Mouse (Mus musculus) intestine, embryonic 14.5 days (tissue): ENCODE measurements around the gene Myh7. TPM values are rescaled to one million over a fixed set of nuclear protein-coding genes. Genes with fewer than 3 reads are reported as not detected.
A peak's percentile ranks its signal among the peaks of the same experiment; 100 is the strongest.
"Not testable (repeated sequence)": the region's sequence is repeated elsewhere in the genome, so short reads cannot be mapped to it uniquely, and the experiment has no call there.

Experiments used
- ATAC-seq: fragments of 200-750 bp; cut with Nextera tagmentation; replicated peaks from 2 replicates; pipeline ENCODE4 v1.8.0; 2017; ENCODE audit warnings: low read depth, moderate number of reproducible peaks, moderate TSS enrichment, moderate library complexity; ENCODE audit not compliant: low FRiP score, low TSS enrichment
- DNase-seq: peaks from one replicate; pipeline ENCODE4 v3.0.0-alpha.2; 2018; ENCODE audit warnings: low spot score
- H3K27ac ChIP-seq: fragments of 300-500 bp; sonication (generic); 2 replicates; pipeline ENCODE4 v1.5.1; 2014; ENCODE audit warnings: low read depth, mild to moderate bottlenecking, control low read depth
- H3K27me3 ChIP-seq: fragments of 300-500 bp; sonication (generic); replicated peaks from 2 replicates; pipeline ENCODE4 v1.6.1; 2014; ENCODE audit warnings: low read length, control low read depth; ENCODE audit not compliant: control insufficient read depth, insufficient read depth
- H3K36me3 ChIP-seq: fragments of 300-500 bp; sonication (generic); 2 replicates; pipeline ENCODE4 v1.6.1; 2014; ENCODE audit warnings: low read length, control low read depth; ENCODE audit not compliant: control insufficient read depth, insufficient read depth
- H3K4me1 ChIP-seq: fragments of 300-500 bp; sonication (generic); replicated peaks from 2 replicates; pipeline ENCODE4 v1.6.1; 2014; ENCODE audit warnings: low read length, control low read depth, mixed read lengths; ENCODE audit not compliant: control insufficient read depth, insufficient read depth
- H3K4me2 ChIP-seq: fragments of 300-500 bp; sonication (generic); 2 replicates; pipeline ENCODE4 v1.6.1; 2014; ENCODE audit warnings: low read length
- H3K4me3 ChIP-seq: fragments of 300-500 bp; sonication (generic); 2 replicates; pipeline ENCODE4 v1.5.1; 2014; ENCODE audit warnings: low read depth, low read length, control low read depth, mixed read lengths
- H3K9ac ChIP-seq: fragments of 300-500 bp; sonication (generic); 2 replicates; pipeline ENCODE4 v1.6.1; 2014; ENCODE audit warnings: mild to moderate bottlenecking, low read length
- H3K9me3 ChIP-seq: fragments of 300-500 bp; sonication (generic); 2 replicates; pipeline ENCODE4 v1.6.1; 2016; ENCODE audit warnings: low read length, control low read depth; ENCODE audit not compliant: control insufficient read depth
- WGBS: fragments of 180-500 bp; shearing (Covaris S2); extraction: QIAGEN DNeasy Blood & Tissue Kit; methylation state at CpG from one replicate; pipeline ENCODE4 v1.1.7; 2014; 5-methylcytosine and 5-hydroxymethylcytosine counted together
- polyA plus RNA-seq: library from polyadenylated mRNA; unstranded; fragments of >200 nt; fragmentation: Nextera tagmentation; extraction: Ambion mirVana; gene quantifications from 2 replicates; pipeline ENCODE4 v1.2.1, GENCODE M21; 2014

The Myh7 gene
- polyA plus RNA-seq, 1 experiment from 2014 or later = 0.43 TPM

DNA sequence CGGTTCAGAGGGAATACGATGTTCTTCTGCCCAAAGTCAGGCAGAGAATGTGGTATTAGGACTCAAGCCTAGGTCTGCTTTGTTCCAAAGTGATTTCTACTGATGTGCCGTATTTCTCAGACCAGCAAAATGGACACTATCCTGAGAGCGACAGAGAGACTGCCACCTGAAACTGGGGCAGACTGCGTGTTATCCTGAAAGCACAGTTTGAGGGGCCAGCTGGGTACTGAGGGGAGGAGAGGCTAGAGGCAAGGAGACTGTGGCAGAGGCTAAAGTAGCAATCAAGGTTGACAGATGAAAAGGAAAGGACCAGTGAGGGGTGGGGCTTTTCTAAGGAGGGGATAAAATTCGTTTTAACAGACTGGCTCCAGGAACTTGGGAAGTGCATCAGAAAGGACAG lies 6.4 kb upstream of the Myh7 start:
- no peak overlapping the region for H3K4me3 ChIP-seq
- 78% methylated on average over 6 of the region's 6 CpGs for WGBS
- DNase-seq = no peak
- no peak overlapping the region for H3K9ac ChIP-seq
- H3K27ac ChIP-seq = no peak overlapping the region
- no peaks in the 10 kb centered on the region for H3K9me3 ChIP-seq
- 0 out of 2 replicates have a peak, but pooled peaks cover under 1% of the 10 kb centered on the region for H3K4me1 ChIP-seq
- H3K36me3 ChIP-seq = no peaks in the 10 kb centered on the region
- ATAC-seq = no peak
- no peaks in the 10 kb centered on the region for H3K27me3 ChIP-seq
- no peak overlapping the region for H3K4me2 ChIP-seq

DNA sequence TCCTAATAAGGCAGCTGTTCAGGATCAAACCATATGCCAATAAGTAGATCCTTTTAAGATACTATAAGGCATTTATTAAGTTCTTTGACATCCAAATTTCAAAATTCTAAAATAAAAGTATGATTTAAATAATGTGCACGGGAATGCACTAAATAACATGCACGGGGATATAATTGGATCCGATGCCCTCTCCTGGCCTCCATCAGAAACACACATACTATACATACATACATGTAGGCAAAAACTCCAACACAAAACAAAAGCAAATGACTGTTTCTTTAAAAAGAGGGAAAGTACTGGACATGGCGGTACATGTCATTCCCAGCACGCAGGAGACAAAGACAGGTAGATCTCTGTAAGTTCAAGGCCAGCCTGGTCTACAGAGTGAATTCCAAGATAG lies 5.4 kb upstream of the Myh7 start:
- WGBS = 79% methylated on average over 5 of the region's 5 CpGs

DNA sequence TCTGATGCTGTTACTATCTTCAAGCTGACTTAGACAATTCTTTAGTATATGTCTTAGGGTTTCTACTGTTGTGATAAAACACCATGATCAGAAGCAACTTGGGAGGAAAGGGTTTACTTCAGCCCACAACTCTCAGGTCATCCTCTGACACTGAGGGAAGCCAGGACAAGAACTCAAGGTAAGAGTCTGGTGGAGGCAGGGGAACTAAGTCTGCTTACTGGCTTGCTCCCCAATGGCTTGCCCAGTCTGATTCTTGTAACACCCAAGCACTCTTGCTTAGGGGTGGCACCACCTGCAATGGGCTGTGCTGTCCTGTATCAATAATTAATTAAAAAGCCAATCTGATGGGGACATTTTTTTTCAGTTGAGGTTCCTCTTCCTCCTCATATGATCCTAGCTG lies 4.3 kb upstream of the Myh7 start:
- Histone ChIP-seq H3K27ac (no peak overlapping the region), H3K9ac (no peak overlapping the region), H3K36me3 (no peaks in the 10 kb centered on the region), H3K4me2 (no peak overlapping the region), H3K4me3 (no peak overlapping the region), H3K4me1 (peaks cover 5% of the 10 kb centered on the region; the same call in 1 of the 2 replicates), H3K9me3 (no peaks in the 10 kb centered on the region), H3K27me3 (no peaks in the 10 kb centered on the region)
- DNase-seq (no peak), ATAC-seq (no peak)

More for the DNA sequence above, 5.4 kb upstream of the Myh7 start:
- not testable (repeated sequence) for H3K36me3 ChIP-seq, H3K9me3 ChIP-seq, DNase-seq, H3K27ac ChIP-seq, H3K9ac ChIP-seq, H3K27me3 ChIP-seq, H3K4me3 ChIP-seq, H3K4me1 ChIP-seq, H3K4me2 ChIP-seq, ATAC-seq

DNA sequence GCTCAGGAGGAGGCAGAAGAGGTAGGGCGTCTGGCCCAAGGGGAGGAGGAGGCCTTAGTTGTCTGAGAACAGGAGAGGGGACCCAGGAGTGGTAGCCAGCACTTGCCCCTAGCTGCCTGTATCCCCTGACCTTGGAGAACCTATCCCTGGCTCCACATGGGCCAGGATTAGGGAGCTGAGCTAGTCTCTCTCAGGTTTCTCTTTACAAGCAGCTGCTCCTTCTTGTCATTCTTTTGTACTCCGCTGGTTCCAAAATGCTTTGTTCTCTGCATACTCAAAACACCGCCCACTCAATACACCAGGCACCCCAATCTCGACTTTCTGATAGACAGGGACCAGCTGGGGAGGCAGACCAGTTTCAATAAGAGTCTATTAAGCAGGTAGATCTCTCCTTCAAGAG lies 2.9 kb upstream of the Myh7 start:
- 58% methylated on average over 4 of the region's 4 CpGs for WGBS
- Histone ChIP-seq H3K27ac (peak overlapping the region; percentile 61), H3K27me3 (no peaks in the 10 kb centered on the region), H3K4me2 (no peak overlapping the region), H3K9ac (no peak overlapping the region), H3K4me1 (peaks cover 5% of the 10 kb centered on the region; the same call in 1 of the 2 replicates), H3K9me3 (no peaks in the 10 kb centered on the region), H3K4me3 (no peak overlapping the region), H3K36me3 (no peaks in the 10 kb centered on the region)
- DNase-seq (no peak), ATAC-seq (no peak)

DNA sequence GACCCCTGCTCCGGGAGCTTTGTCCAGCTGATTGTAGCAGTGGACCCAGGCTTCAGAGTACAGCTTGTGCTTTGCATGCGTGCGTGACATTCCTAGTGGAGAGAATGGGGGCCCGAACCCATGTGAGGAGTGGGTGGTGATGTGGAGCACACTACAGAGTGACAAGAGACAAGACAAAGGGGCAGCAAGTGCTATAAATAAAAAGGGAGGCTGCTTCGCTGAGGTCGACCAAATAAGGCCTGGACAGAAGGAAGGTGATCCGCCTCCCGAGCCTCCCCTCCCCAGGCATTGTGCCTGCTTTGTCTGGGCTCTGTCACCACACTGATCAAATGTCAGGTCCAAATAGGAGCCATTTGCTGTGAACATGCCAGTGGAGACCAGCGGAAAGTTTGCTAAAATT lies 2.4 kb upstream of the Myh7 start:
- Histone ChIP-seq H3K9ac (no peak overlapping the region), H3K36me3 (no peaks in the 10 kb centered on the region), H3K27ac (peak overlapping the region; percentile 61), H3K4me2 (no peak overlapping the region), H3K27me3 (no peaks in the 10 kb centered on the region), H3K4me3 (no peak overlapping the region), H3K9me3 (no peaks in the 10 kb centered on the region), H3K4me1 (peaks cover 5% of the 10 kb centered on the region; the same call in 1 of the 2 replicates)
- no peak for ATAC-seq
- no peak for DNase-seq
- WGBS = 49% methylated on average over 9 of the region's 9 CpGs

DNA sequence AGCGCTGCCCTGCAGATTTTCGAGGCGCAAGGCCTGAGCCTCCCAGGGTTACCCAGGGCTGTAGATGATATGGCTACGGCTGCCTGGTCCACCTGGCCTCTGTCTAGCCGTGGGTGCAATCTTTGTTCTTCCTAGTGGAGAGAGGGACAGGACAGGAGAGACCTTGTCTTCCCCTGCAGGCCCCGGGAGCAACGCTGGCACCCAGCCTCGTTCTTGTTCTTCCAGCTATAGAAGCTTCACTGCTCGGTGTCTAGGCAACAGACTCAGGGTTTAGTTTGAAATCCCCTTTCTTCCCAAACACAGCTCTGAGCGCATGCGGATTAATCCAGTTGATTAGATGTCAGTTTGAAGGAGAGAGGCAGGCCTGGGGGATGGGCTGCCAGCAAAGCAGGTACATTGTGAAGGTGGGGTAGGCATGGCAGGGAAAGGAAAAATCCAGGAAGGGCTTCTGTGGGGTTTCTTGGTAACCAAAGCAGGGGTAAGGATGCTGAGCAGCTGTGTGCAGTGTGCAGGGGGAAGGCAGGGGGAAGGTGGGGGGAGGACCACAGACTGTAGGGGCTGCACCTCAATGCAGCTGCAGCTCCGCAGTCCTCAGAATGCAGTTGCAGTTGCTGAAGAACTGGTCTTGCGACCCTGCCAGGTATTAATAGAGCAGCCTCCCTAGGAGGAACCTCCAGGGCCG lies 1.2 kb upstream of the Myh7 start:
- Histone ChIP-seq H3K4me2 (no peak overlapping the region), H3K9ac (no peak overlapping the region), H3K4me3 (no peak overlapping the region), H3K27me3 (no peaks in the 10 kb centered on the region), H3K4me1 (peaks cover 5% of the 10 kb centered on the region; the same call in 1 of the 2 replicates), H3K27ac (no peak overlapping the region), H3K9me3 (no peaks in the 10 kb centered on the region), H3K36me3 (no peaks in the 10 kb centered on the region)
- DNase-seq = no peak
- WGBS = 58% methylated on average over 14 of the region's 14 CpGs
- no peak for ATAC-seq

DNA sequence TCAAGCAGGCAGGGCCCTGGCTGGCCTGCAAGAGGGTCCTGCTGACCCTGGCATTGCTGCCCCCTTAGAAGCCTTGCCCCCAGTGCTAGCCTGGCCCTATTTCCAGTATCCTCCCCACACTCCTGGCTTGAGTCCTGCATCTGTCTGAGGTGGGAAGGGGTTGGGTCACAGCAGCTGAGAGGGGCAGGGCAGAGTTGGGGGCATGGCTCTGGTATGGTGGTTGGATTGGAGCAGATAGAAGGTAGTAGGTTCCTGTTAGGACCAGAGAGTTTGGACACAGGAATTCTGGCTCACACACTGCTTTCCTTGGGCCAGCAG lies 402 bp upstream of the Myh7 start:
- no peaks in the 10 kb centered on the region for H3K9me3 ChIP-seq
- no peak overlapping the region for H3K4me3 ChIP-seq
- DNase-seq (no peak), ATAC-seq (no peak)
- peaks cover 5% of the 10 kb centered on the region; the same call in 1 of the 2 replicates for H3K4me1 ChIP-seq
- no peaks in the 10 kb centered on the region for H3K27me3 ChIP-seq
- H3K4me2 ChIP-seq = no peak overlapping the region
- H3K27ac ChIP-seq = no peak overlapping the region
- no peak overlapping the region for H3K9ac ChIP-seq
- H3K36me3 ChIP-seq = no peaks in the 10 kb centered on the region

DNA sequence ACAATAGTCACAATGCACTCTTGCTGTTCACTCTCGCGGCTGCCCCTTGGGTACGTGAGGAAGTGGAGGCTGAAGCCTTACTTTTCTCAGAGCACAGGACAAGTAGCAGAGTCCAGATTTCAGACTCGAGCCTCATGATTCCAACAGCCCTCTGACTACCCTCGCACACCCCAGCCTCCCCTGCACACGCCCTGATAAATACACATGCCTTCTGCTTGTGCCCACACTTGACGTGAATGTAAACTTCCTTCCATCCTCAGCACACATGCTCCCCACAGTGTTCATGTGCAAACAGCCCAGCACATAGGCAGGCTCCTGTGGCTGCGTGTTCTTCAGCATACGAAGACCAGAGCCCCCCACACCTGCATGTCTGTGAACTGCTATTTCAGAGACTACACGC lies 790 bp downstream of the Myh7 start:
- no peak overlapping the region for H3K27ac ChIP-seq
- no peak overlapping the region for H3K4me2 ChIP-seq
- DNase-seq = no peak
- 41% methylated on average over 10 of the region's 10 CpGs for WGBS
- H3K9me3 ChIP-seq = no peaks in the 10 kb centered on the region
- ATAC-seq = no peak; the same call in 1 of the 2 replicates
- no peaks in the 10 kb centered on the region for H3K36me3 ChIP-seq
- H3K9ac ChIP-seq = no peak overlapping the region
- peaks cover 5% of the 10 kb centered on the region; the same call in 1 of the 2 replicates for H3K4me1 ChIP-seq
- H3K27me3 ChIP-seq = no peaks in the 10 kb centered on the region
- H3K4me3 ChIP-seq = no peak overlapping the region

DNA sequence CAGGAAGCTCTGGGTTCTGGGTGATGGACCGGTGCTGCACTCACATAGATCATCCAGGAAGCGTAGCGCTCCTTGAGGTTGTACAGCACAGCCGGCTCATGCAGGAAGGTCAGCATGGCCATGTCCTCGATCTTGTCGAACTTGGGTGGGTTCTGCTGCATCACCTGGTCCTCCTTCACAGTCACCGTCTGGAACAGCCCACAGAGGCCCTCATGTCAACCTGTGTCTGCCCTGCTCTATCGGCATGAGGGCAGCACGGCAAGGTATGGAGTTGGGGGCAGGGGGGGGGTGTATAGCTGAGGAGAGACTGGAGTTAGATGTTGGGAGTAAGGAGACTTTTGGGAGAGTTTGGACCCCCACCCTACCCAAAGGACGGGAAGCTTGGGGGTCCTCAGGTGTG lies 2.2 kb downstream of the Myh7 start:
- ATAC-seq (no peak), DNase-seq (no peak)
- Histone ChIP-seq H3K9ac (no peak overlapping the region), H3K36me3 (no peaks in the 10 kb centered on the region), H3K4me3 (no peak overlapping the region), H3K4me1 (peaks cover 5% of the 10 kb centered on the region; the same call in 1 of the 2 replicates), H3K27me3 (no peaks in the 10 kb centered on the region), H3K27ac (no peak overlapping the region), H3K4me2 (no peak overlapping the region), H3K9me3 (no peaks in the 10 kb centered on the region)
- WGBS = 88% methylated on average over 10 of the region's 10 CpGs
